In genomic region chr13:37402421-37402820, GRCm38 (mm10) we compare ENCODE assay signal across 11 mouse cellular contexts.
"Had no signal": no experiment of that assay in that cellular context is flagged by ENCODE, and none has a peak within 500 bp of the region (broad histone marks: within the 10 kb centered on the region; RNA-seq: fewer than 3 reads in every experiment).

No protein-coding gene starts in this region.

- H3K27ac ChIP-seq: kidney, embryonic 15.5 days; limb, embryonic 10.5 days; liver, embryonic 15.5 days; neural tube, embryonic 12.5 days had no signal

- H3K4me1 ChIP-seq: kidney, embryonic 15.5 days; limb, embryonic 10.5 days; liver, embryonic 15.5 days; neural tube, embryonic 12.5 days had no signal

- H3K27me3 ChIP-seq: kidney, embryonic 15.5 days; liver, embryonic 15.5 days; neural tube, embryonic 12.5 days had no signal

- H3K9ac ChIP-seq: kidney, embryonic 15.5 days; liver, embryonic 15.5 days; neural tube, embryonic 12.5 days had no signal

- H3K9me3 ChIP-seq: kidney, embryonic 15.5 days; limb, embryonic 10.5 days; liver, embryonic 15.5 days; neural tube, embryonic 12.5 days had no signal

- ATAC-seq: lung, postnatal 0 days had no signal

- H3K4me2 ChIP-seq: kidney, embryonic 15.5 days; liver, embryonic 11.5 days; liver, embryonic 15.5 days; neural tube, embryonic 12.5 days had no signal

- H3K4me3 ChIP-seq: kidney, embryonic 15.5 days; limb, embryonic 10.5 days; liver, embryonic 15.5 days; neural tube, embryonic 12.5 days had no signal

- H3K36me3 ChIP-seq: kidney, embryonic 15.5 days; limb, embryonic 10.5 days; liver, embryonic 15.5 days; neural tube, embryonic 12.5 days had no signal

- DNase-seq: kidney, postnatal 14 days; lung, adult 2 months; lung, postnatal 36 days; midbrain, embryonic 14.5 days; thymus, postnatal 4 days had no signal
